Mouse (Mus musculus) testis, adult 2 months (tissue): ENCODE measurements around the gene Myt1l.

ENCODE experiments used
- CTCF ChIP-seq: fragments of 200-500 bp; IDR thresholded peaks from 2 replicates; pipeline ENCODE4 v1.5.1; 2012; ENCODE audit warnings: low read depth, mild to moderate bottlenecking, inconsistent platforms, low read length, moderate library complexity; ENCODE audit not compliant: control insufficient read depth, insufficient read depth, insufficient replicate concordance
- POLR2A ChIP-seq: fragments of 200-500 bp; IDR thresholded peaks from 2 replicates; pipeline ENCODE4 v1.6.1; 2012; ENCODE audit warnings: low read depth, mild to moderate bottlenecking, inconsistent platforms, low read length, moderate library complexity; ENCODE audit not compliant: control insufficient read depth

- TF ChIP-seq CTCF (no peak), POLR2A (no peak)
Observed at GRCm38 (mm10) chr12:29700026-29700425, 171.8 kb downstream of the Myt1l start.
